Mouse (Mus musculus): Measurements from ENCODE around the gene Rpl38.
A peak's percentile ranks its signal among the peaks of the same experiment; 100 is the strongest.

Rpl38 gene

GRCm38 (mm10) chr11:114704071-114704913 is 36.0 kb downstream of the Rpl38 start:
- DNase-seq (ENCODE audit: low spot score in 2 of 2): peak; percentile 62 to 68

GRCm38 (mm10) chr11:114706358-114706757 is 38.0 kb downstream of the Rpl38 start:
- no peak for DNase-seq (ENCODE audit: low spot score in 2 of 2)

- DNase-seq (ENCODE audit: low spot score in 2 of 2): no peak
Measured at GRCm38 (mm10) chr11:114711393-114711792, 43.1 kb downstream of the Rpl38 start.

GRCm38 (mm10) chr11:114711861-114712260 is 43.5 kb downstream of the Rpl38 start:
- DNase-seq (ENCODE audit: low spot score in 2 of 2): no peak

DNA sequence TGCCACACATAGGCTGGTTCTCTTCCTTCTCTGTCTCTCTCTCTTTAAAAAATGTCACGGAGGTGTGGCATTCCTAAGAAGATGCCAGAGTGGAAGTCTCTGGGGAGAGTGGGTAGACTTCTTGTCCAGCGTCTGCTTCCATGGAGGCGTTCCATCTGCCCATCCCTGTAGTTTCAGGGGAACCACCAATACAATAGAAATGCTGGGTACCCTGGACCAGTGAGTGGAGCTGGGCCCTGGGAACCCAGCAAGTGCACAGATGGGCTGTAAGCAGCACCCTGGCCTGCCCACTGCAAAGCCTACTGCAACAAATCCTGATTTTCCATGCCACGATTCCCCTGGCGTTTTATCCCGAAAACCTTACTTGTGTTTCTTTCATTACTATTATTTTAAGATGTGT is 46.2 kb downstream of the Rpl38 start:
- peak in 1 of 2 experiments; percentile 36 for DNase-seq (ENCODE audit: low spot score in 2 of 2)

DNA sequence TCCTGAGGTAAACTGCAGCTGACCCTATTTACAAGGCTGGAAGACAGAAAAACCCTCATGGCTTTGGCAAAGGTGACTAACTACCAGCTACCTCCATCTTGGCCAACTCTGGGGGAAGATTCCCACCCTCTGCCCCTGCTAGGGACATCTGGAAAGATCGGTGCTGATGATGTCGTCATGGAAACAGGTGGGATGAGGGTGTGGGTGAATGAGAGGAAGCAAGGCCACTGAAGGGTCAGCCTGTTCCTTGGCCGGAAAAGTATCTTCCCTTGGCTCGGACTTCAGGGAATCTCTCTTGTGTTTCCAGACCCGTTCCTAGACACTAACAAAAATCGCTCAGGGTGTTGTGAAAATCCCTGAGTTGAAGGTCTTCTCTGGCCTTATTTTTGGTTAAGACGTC is 47.2 kb downstream of the Rpl38 start:
- no peak for DNase-seq (ENCODE audit: low spot score in 2 of 2)

DNA sequence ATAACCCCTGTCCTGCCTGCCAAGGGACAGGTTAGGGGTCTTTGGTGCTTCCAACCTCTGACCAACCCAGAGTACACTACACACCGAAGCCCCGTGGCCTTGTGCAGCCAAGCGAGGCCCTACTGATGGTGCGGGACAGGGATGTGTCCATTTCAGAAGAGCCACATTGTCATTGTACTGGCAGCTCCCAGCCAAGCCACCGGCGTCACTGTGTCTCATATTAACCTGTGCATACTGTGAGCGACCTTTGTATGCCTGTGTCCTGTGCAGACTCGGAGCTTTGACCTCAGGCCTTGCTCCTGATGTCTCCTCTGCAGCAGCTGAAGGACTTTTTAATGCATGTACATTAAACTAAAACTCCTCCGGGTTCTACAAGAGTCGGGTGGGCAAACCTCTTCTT is 52.2 kb downstream of the Rpl38 start:
- DNase-seq (ENCODE audit: low spot score in 2 of 2): no peak

All from frontal cortex, postnatal 36 days (tissue).